Mouse (Mus musculus): ENCODE measurements at regions not wholly inside any gene's neighbourhood (a gene's known extent, or its start where the extent isn't known, plus 50 kb on each side); places are given as distances from the start of the nearest gene placed in this dataset.

- H3K4me1 ChIP-seq (ENCODE audit: control insufficient read depth, insufficient read depth, low read length), result no peaks in the 10 kb centered on the region
- no peaks in the 10 kb centered on the region for H3K79me2 ChIP-seq (replicated peaks; ENCODE audit: control insufficient read depth, insufficient read depth, low read length)
- no peak for DNase-seq
- 81% methylated on average over 6 of the region's 6 CpGs for WGBS
- no peaks in the 10 kb centered on the region for H3K36me3 ChIP-seq (ENCODE audit: control insufficient read depth, insufficient read depth, low read length)
- TF ChIP-seq CTCF (IDR thresholded peaks at IDR 0.05) (no peak), POLR2A (IDR thresholded peaks at IDR 0.05; ENCODE audit: insufficient read depth, low read depth, low read length) (no peak), EP300 (IDR thresholded peaks at IDR 0.05; ENCODE audit: insufficient read depth, low read depth, low read length) (no peak)
- H3K27ac ChIP-seq, result no peak overlapping the region
- no peak overlapping the region for H3K4me3 ChIP-seq
- H3K9ac ChIP-seq (ENCODE audit: low read depth, low read length), result no peak overlapping the region
- H3K27me3 ChIP-seq (ENCODE audit: control insufficient read depth, insufficient read depth, low read length), result no peaks in the 10 kb centered on the region
- intact Hi-C loops (cut with DNase I), result no loop called here
These were observed 97.9 kb upstream of the Slc34a2 start for GRCm38 (mm10) chr5:52939994-52940393.

GRCm38 (mm10) chr5:52940645-52941044 lies 97.2 kb upstream of the Slc34a2 start:
- no peaks in the 10 kb centered on the region for H3K79me2 ChIP-seq (replicated peaks; ENCODE audit: control insufficient read depth, insufficient read depth, low read length)
- TF ChIP-seq EP300 (IDR thresholded peaks at IDR 0.05; ENCODE audit: insufficient read depth, low read depth, low read length), result no peak
- no peak for TF ChIP-seq CTCF (IDR thresholded peaks at IDR 0.05)
- no peak for TF ChIP-seq POLR2A (IDR thresholded peaks at IDR 0.05; ENCODE audit: insufficient read depth, low read depth, low read length)
- no peaks in the 10 kb centered on the region for H3K36me3 ChIP-seq (ENCODE audit: control insufficient read depth, insufficient read depth, low read length)
- intact Hi-C loops (cut with DNase I), result no loop called here
- no peak for DNase-seq
- 46% methylated on average over 4 of the region's 4 CpGs for WGBS
- no peaks in the 10 kb centered on the region for H3K27me3 ChIP-seq (ENCODE audit: control insufficient read depth, insufficient read depth, low read length)
- H3K4me3 ChIP-seq, result no peak overlapping the region
- no peak overlapping the region for H3K27ac ChIP-seq
- H3K9ac ChIP-seq (ENCODE audit: low read depth, low read length), result no peak overlapping the region
- no peaks in the 10 kb centered on the region for H3K4me1 ChIP-seq (ENCODE audit: control insufficient read depth, insufficient read depth, low read length)

- TF ChIP-seq POLR2A (IDR thresholded peaks at IDR 0.05; ENCODE audit: insufficient read depth, low read depth, low read length), result no peak
- TF ChIP-seq EP300 (IDR thresholded peaks at IDR 0.05; ENCODE audit: insufficient read depth, low read depth, low read length), result no peak
- no peak for TF ChIP-seq CTCF (IDR thresholded peaks at IDR 0.05)
- no peaks in the 10 kb centered on the region for H3K27me3 ChIP-seq (ENCODE audit: control insufficient read depth, insufficient read depth, low read length)
- intact Hi-C loops (cut with DNase I), result no loop called here
- no peaks in the 10 kb centered on the region for H3K4me1 ChIP-seq (ENCODE audit: control insufficient read depth, insufficient read depth, low read length)
- WGBS, result 65% methylated on average over 8 of the region's 8 CpGs
- H3K9ac ChIP-seq (ENCODE audit: low read depth, low read length), result no peak overlapping the region
- no peaks in the 10 kb centered on the region for H3K36me3 ChIP-seq (ENCODE audit: control insufficient read depth, insufficient read depth, low read length)
- no peak overlapping the region for H3K4me3 ChIP-seq
- no peaks in the 10 kb centered on the region for H3K79me2 ChIP-seq (replicated peaks; ENCODE audit: control insufficient read depth, insufficient read depth, low read length)
- H3K27ac ChIP-seq, result no peak overlapping the region
- DNase-seq, result no peak
These were observed 84.0 kb upstream of the Slc34a2 start for GRCm38 (mm10) chr5:52953875-52954274.

- intact Hi-C loops (cut with DNase I), result no loop called here
- Histone ChIP-seq H3K9ac (ENCODE audit: low read depth, low read length) (no peak overlapping the region), H3K4me3 (no peak overlapping the region), H3K36me3 (ENCODE audit: control insufficient read depth, insufficient read depth, low read length) (no peaks in the 10 kb centered on the region), H3K4me1 (ENCODE audit: control insufficient read depth, insufficient read depth, low read length) (no peaks in the 10 kb centered on the region), H3K79me2 (replicated peaks; ENCODE audit: control insufficient read depth, insufficient read depth, low read length) (no peaks in the 10 kb centered on the region), H3K27me3 (ENCODE audit: control insufficient read depth, insufficient read depth, low read length) (no peaks in the 10 kb centered on the region), H3K27ac (no peak overlapping the region)
- 83% methylated on average over 3 of the region's 3 CpGs for WGBS
- no peak for DNase-seq
- TF ChIP-seq POLR2A (IDR thresholded peaks at IDR 0.05; ENCODE audit: insufficient read depth, low read depth, low read length) (no peak), EP300 (IDR thresholded peaks at IDR 0.05; ENCODE audit: insufficient read depth, low read depth, low read length) (no peak), CTCF (IDR thresholded peaks at IDR 0.05) (no peak)
These were observed 83.2 kb upstream of the Slc34a2 start for GRCm38 (mm10) chr5:52954713-52955112.

- H3K4me3 ChIP-seq, result no peak overlapping the region
- H3K36me3 ChIP-seq (ENCODE audit: control insufficient read depth, insufficient read depth, low read length), result no peaks in the 10 kb centered on the region
- no peak overlapping the region for H3K9ac ChIP-seq (ENCODE audit: low read depth, low read length)
- no peak for DNase-seq
- no peaks in the 10 kb centered on the region for H3K4me1 ChIP-seq (ENCODE audit: control insufficient read depth, insufficient read depth, low read length)
- H3K79me2 ChIP-seq (replicated peaks; ENCODE audit: control insufficient read depth, insufficient read depth, low read length), result no peaks in the 10 kb centered on the region
- no peak for TF ChIP-seq POLR2A (IDR thresholded peaks at IDR 0.05; ENCODE audit: insufficient read depth, low read depth, low read length)
- TF ChIP-seq EP300 (IDR thresholded peaks at IDR 0.05; ENCODE audit: insufficient read depth, low read depth, low read length), result no peak
- TF ChIP-seq CTCF (IDR thresholded peaks at IDR 0.05), result no peak
- no peaks in the 10 kb centered on the region for H3K27me3 ChIP-seq (ENCODE audit: control insufficient read depth, insufficient read depth, low read length)
- intact Hi-C loops (cut with DNase I), result no loop called here
- WGBS, result 65% methylated on average over 4 of the region's 4 CpGs
- no peak overlapping the region for H3K27ac ChIP-seq
These were observed 73.7 kb upstream of the Slc34a2 start for GRCm38 (mm10) chr5:52964209-52964608.

- no peaks in the 10 kb centered on the region for H3K27me3 ChIP-seq (ENCODE audit: control insufficient read depth, insufficient read depth, low read length)
- no peaks in the 10 kb centered on the region for H3K4me1 ChIP-seq (ENCODE audit: control insufficient read depth, insufficient read depth, low read length)
- H3K79me2 ChIP-seq (replicated peaks; ENCODE audit: control insufficient read depth, insufficient read depth, low read length), result no peaks in the 10 kb centered on the region
- no peak for DNase-seq
- intact Hi-C loops (cut with DNase I), result no loop called here
- no peak overlapping the region for H3K9ac ChIP-seq (ENCODE audit: low read depth, low read length)
- 72% methylated on average over 5 of the region's 5 CpGs for WGBS
- no peaks in the 10 kb centered on the region for H3K36me3 ChIP-seq (ENCODE audit: control insufficient read depth, insufficient read depth, low read length)
- no peak overlapping the region for H3K27ac ChIP-seq
- no peak overlapping the region for H3K4me3 ChIP-seq
- TF ChIP-seq POLR2A (IDR thresholded peaks at IDR 0.05; ENCODE audit: insufficient read depth, low read depth, low read length), result no peak
- no peak for TF ChIP-seq EP300 (IDR thresholded peaks at IDR 0.05; ENCODE audit: insufficient read depth, low read depth, low read length)
- TF ChIP-seq CTCF (IDR thresholded peaks at IDR 0.05), result no peak
These were observed 66.1 kb upstream of the Slc34a2 start for GRCm38 (mm10) chr5:52971811-52972210.

All from heart, adult 2 months (tissue).